Mouse (Mus musculus): ENCODE data around the gene Apoh. TPM values are rescaled to one million over a fixed set of nuclear protein-coding genes. Genes with fewer than 3 reads are reported as not detected.
A peak's percentile ranks its signal among the peaks of the same experiment; 100 is the strongest.

Apoh gene
- polyA plus RNA-seq, 1 experiment from 2014 or later, result 3.3 TPM

DNA sequence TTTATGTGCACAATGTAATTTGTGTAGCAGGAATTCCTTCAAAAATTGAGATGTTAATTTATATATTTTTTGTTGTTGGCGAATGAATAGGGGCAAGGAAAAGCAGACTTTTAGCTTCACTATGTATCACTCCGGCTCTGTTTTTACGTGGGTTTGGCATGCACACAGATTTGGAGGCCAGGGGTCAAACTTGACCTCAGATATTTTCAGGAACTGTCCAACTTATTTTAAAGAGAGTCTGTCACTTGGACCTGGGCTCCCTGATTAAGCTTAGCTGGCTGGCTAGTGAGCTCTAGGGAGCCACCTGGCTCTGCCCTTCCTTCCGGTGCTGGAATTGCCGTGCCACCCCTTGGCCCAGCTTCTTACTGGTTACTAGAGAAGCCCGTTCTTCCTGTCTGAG lies 84.0 kb downstream of the Apoh start:
- Histone ChIP-seq H3K9ac (ENCODE audit: low read length) (no peak overlapping the region), H3K4me3 (ENCODE audit: low read depth, low read length) (no peak overlapping the region), H3K9me3 (ENCODE audit: control insufficient read depth, low read length) (no peaks in the 10 kb centered on the region), H3K27me3 (ENCODE audit: control insufficient read depth, insufficient read depth, low read length) (no peaks in the 10 kb centered on the region), H3K36me3 (ENCODE audit: control insufficient read depth, insufficient read depth, low read length) (no peaks in the 10 kb centered on the region), H3K4me1 (replicated peaks; ENCODE audit: control insufficient read depth, insufficient read depth) (no peaks in the 10 kb centered on the region; the same call in 1 of the 2 replicates), H3K4me2 (replicated peaks; ENCODE audit: low read depth) (no peak overlapping the region), H3K27ac (replicated peaks) (no peak overlapping the region)
- ATAC-seq (ENCODE audit: low FRiP score, low TSS enrichment), result no peak
- no peak for DNase-seq (ENCODE audit: low spot score)
- TF ChIP-seq EP300 (optimal IDR thresholded peaks at IDR 0.05) (no peak), CTCF (IDR thresholded peaks at IDR 0.05; ENCODE audit: low read depth) (no peak)
- WGBS, result 62% methylated on average over 6 of the region's 6 CpGs

DNA sequence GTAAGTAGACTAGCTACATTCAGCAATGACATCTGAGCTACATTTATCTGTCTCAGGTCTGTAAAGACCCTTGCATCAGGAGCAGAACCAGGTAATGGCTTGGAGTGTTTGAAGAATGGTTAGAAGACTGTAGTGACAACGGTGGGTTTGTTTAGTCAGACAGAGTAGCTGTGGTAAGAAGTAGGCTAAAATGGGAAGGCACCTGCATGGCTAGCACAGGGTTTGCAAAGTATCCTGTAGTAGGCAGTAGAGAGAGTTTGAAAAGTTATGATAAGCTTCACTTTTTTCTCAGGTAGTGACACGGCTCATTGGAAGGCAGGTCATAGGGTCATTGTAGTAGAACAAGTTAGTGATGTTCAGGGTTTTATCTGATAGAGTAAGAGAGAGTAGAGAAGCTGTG lies 85.9 kb downstream of the Apoh start:
- Histone ChIP-seq H3K9me3 (ENCODE audit: control insufficient read depth, low read length) (no peaks in the 10 kb centered on the region), H3K36me3 (ENCODE audit: control insufficient read depth, insufficient read depth, low read length) (no peaks in the 10 kb centered on the region), H3K9ac (ENCODE audit: low read length) (no peak overlapping the region), H3K4me2 (replicated peaks; ENCODE audit: low read depth) (no peak overlapping the region), H3K4me3 (ENCODE audit: low read depth, low read length) (no peak overlapping the region), H3K27me3 (ENCODE audit: control insufficient read depth, insufficient read depth, low read length) (no peaks in the 10 kb centered on the region), H3K4me1 (replicated peaks; ENCODE audit: control insufficient read depth, insufficient read depth) (no peaks in the 10 kb centered on the region; the same call in 1 of the 2 replicates), H3K27ac (replicated peaks) (no peak overlapping the region)
- ATAC-seq (ENCODE audit: low FRiP score, low TSS enrichment) (no peak), DNase-seq (ENCODE audit: low spot score) (no peak)
- no peak for TF ChIP-seq CTCF (IDR thresholded peaks at IDR 0.05; ENCODE audit: low read depth)
- WGBS, result 63% methylated on average over 2 of the region's 2 CpGs

GRCm38 (mm10) chr11:108443893-108444563 lies 100.9 kb downstream of the Apoh start:
- Histone ChIP-seq H3K27me3 (ENCODE audit: control insufficient read depth, insufficient read depth, low read length) (no peaks in the 10 kb centered on the region), H3K36me3 (ENCODE audit: control insufficient read depth, insufficient read depth, low read length) (no peaks in the 10 kb centered on the region), H3K9ac (ENCODE audit: low read length) (no peak overlapping the region), H3K9me3 (ENCODE audit: control insufficient read depth, low read length) (no peaks in the 10 kb centered on the region), H3K4me3 (ENCODE audit: low read depth, low read length) (no peak overlapping the region), H3K4me2 (replicated peaks; ENCODE audit: low read depth) (no peak overlapping the region), H3K27ac (replicated peaks) (no peak overlapping the region), H3K4me1 (replicated peaks; ENCODE audit: control insufficient read depth, insufficient read depth) (no peaks in the 10 kb centered on the region)
- ATAC-seq (ENCODE audit: low FRiP score, low TSS enrichment), result no peak
- WGBS, result 48% methylated on average over 11 of the region's 11 CpGs
- no peak for DNase-seq (ENCODE audit: low spot score)
- TF ChIP-seq EP300 (optimal IDR thresholded peaks at IDR 0.05) (no peak), CTCF (IDR thresholded peaks at IDR 0.05; ENCODE audit: low read depth) (no peak)

DNA sequence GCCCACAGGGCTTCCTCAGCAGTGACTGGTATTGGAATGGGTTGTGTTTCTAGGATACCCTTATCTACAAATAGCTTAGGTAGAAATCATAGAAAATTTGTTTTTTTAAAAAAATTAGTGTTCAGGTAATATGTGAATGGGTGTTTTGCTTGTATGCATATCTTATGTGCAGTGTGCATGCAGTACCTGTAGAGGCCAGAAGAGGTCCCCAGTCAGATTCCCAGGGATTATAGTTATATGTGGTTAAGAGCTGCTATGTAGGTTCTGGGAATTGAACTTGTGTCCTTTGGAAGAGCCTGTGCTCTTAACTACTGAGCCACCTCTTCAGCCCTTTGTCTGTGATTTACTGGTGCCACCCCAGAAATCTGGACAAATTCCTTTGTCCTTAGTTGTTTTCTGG lies 104.0 kb downstream of the Apoh start:
- Histone ChIP-seq H3K4me2 (replicated peaks; ENCODE audit: low read depth) (no peak overlapping the region), H3K4me1 (replicated peaks; ENCODE audit: control insufficient read depth, insufficient read depth) (no peaks in the 10 kb centered on the region), H3K4me3 (ENCODE audit: low read depth, low read length) (no peak overlapping the region), H3K27ac (replicated peaks) (no peak overlapping the region), H3K9ac (ENCODE audit: low read length) (no peak overlapping the region), H3K9me3 (ENCODE audit: control insufficient read depth, low read length) (0 out of 2 replicates have a peak, but pooled peaks cover 2% of the 10 kb centered on the region), H3K36me3 (ENCODE audit: control insufficient read depth, insufficient read depth, low read length) (no peaks in the 10 kb centered on the region), H3K27me3 (ENCODE audit: control insufficient read depth, insufficient read depth, low read length) (no peaks in the 10 kb centered on the region)
- no peak for TF ChIP-seq EP300 (optimal IDR thresholded peaks at IDR 0.05)
- peak; percentile 65 for TF ChIP-seq CTCF (IDR thresholded peaks at IDR 0.05; ENCODE audit: low read depth)
- DNase-seq (ENCODE audit: low spot score) (peak; percentile 18), ATAC-seq (ENCODE audit: low FRiP score, low TSS enrichment) (no peak)

DNA sequence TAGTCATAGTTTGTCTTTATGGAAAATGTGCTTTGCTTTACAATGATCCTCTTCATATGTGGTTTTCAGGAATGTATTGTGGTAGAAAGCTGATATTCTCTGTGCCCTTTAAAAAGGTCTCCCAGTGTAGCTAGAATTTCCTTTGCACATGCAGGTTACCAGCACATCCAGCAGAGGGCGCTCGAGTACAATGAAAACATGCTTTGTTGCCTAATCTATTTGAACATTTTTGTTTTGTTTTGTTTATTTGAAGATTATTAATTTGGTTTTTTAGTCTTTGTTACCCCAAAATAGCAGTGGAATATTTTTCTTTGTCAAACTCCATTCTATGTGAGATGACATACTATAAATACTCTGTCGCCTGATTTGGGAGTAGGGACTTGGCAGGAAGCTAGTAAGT lies 106.7 kb downstream of the Apoh start:
- TF ChIP-seq EP300 (optimal IDR thresholded peaks at IDR 0.05) (no peak), CTCF (IDR thresholded peaks at IDR 0.05; ENCODE audit: low read depth) (peak; percentile 94)
- Histone ChIP-seq H3K4me1 (replicated peaks; ENCODE audit: control insufficient read depth, insufficient read depth) (no peaks in the 10 kb centered on the region), H3K27ac (replicated peaks) (no peak overlapping the region), H3K4me3 (ENCODE audit: low read depth, low read length) (no peak overlapping the region), H3K4me2 (replicated peaks; ENCODE audit: low read depth) (no peak overlapping the region), H3K27me3 (ENCODE audit: control insufficient read depth, insufficient read depth, low read length) (no peaks in the 10 kb centered on the region), H3K9ac (ENCODE audit: low read length) (no peak overlapping the region), H3K36me3 (ENCODE audit: control insufficient read depth, insufficient read depth, low read length) (no peaks in the 10 kb centered on the region), H3K9me3 (ENCODE audit: control insufficient read depth, low read length) (0 out of 2 replicates have a peak, but pooled peaks cover 2% of the 10 kb centered on the region)
- DNase-seq (ENCODE audit: low spot score) (peak; percentile 67), ATAC-seq (ENCODE audit: low FRiP score, low TSS enrichment) (no peak)
- WGBS, result 25% methylated on average over 3 of the region's 3 CpGs

DNA sequence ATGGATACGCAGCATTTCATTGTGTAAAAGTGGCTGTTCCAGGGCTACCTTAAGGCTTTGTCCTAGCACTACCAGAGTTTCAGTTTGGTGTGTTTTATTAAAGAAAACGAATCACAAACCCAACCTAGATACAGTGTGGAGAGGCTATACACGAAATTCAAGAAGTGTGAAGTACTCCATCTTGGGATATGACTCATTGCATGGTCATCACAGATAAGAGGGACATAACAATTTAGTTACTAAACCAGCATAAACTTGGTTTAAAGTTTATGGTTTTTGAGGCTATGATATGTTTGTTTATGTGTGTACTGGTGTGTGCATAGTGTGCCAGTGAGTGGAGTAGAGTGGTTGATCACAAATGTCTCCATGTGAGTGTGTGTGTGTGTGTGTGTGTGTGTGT lies 116.4 kb downstream of the Apoh start:
- DNase-seq (ENCODE audit: low spot score), result no peak
- no peak for ATAC-seq (ENCODE audit: low FRiP score, low TSS enrichment)
- Histone ChIP-seq H3K9ac (ENCODE audit: low read length) (no peak overlapping the region), H3K9me3 (ENCODE audit: control insufficient read depth, low read length) (no peaks in the 10 kb centered on the region), H3K27ac (replicated peaks) (no peak overlapping the region), H3K27me3 (ENCODE audit: control insufficient read depth, insufficient read depth, low read length) (no peaks in the 10 kb centered on the region), H3K4me2 (replicated peaks; ENCODE audit: low read depth) (no peak overlapping the region), H3K4me1 (replicated peaks; ENCODE audit: control insufficient read depth, insufficient read depth) (no peaks in the 10 kb centered on the region), H3K4me3 (ENCODE audit: low read depth, low read length) (no peak overlapping the region), H3K36me3 (ENCODE audit: control insufficient read depth, insufficient read depth, low read length) (no peaks in the 10 kb centered on the region)
- TF ChIP-seq CTCF (IDR thresholded peaks at IDR 0.05; ENCODE audit: low read depth), result no peak
- no peak for TF ChIP-seq EP300 (optimal IDR thresholded peaks at IDR 0.05)
- 78% methylated on average over 3 of the region's 3 CpGs for WGBS

Other genes starting within 250 kb of the Apoh start
- 3.7 and 5.1 TPM in 2 replicates for gene Prkca, start 574 bp downstream of the Apoh start, polyA plus RNA-seq (2015; fragmentation: Nextera tagmentation; extraction: Ambion mirVana)
- 3.3 and 3.5 TPM in 2 replicates for gene Cep112, start 81.8 kb downstream of the Apoh start, polyA plus RNA-seq (2015; fragmentation: Nextera tagmentation; extraction: Ambion mirVana)

All from stomach, postnatal 0 days (tissue).